Mouse (Mus musculus) gastrocnemius, postnatal 4 days (tissue): ENCODE data around the gene Rsrp1. TPM values are rescaled to one million over a fixed set of nuclear protein-coding genes. Genes with fewer than 3 reads are reported as not detected.

Experiments
- DNase-seq, 2 experiments: peaks; one replicate each; pipeline ENCODE4 v3.0.0; 2021 to 2022; ENCODE audit warnings: low spot score in 2 of 2, mixed read lengths in 2 of 2
- total RNA-seq, 2 experiments: library from RNA; stranded (reverse); gene quantifications; 2 replicates each; pipeline ENCODE4 v1.2.3; 2021

Rsrp1 gene
- total RNA-seq, 2 experiments from 2014 or later = 115 to 148 TPM

DNA sequence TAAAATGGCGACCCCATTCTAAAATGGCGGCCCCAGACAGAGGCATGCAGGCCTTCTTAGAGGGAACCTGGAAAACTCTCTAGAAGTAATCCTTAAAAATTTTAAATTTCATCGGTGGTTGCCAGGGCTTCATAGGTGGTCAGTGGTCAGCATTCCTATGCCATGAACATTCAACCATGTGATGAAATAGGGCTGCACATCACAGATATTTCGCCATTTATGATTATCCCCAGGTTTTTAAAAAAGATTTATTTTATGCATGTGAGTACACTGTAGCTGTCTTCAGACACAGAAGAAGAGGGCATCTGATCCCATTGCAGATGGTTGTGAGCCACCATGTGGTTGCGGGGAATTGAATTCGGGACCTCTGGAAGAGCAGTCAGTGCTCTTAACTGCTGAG is 2.8 kb upstream of the Rsrp1 start:
- DNase-seq = no peak

DNA sequence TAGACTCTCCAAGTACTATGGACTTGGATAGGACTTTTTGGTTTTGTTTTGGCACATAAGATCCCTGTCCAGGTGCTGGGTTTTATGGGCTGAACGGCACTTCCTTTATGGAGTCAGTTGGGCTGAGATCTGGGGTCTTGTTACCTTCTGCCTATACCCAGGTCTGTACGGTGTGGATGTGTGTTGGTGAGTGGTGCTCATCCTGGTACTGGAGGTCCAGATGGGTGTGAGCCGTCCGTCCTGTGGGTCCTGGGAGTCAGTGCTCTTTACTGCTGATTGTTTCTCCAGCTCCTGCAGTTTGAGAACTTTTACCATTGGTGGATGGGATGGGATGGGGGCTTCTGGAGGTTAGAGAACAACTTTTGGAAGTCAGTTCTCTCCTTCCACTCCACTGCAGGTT is 1.7 kb upstream of the Rsrp1 start:
- DNase-seq = no peak

DNA sequence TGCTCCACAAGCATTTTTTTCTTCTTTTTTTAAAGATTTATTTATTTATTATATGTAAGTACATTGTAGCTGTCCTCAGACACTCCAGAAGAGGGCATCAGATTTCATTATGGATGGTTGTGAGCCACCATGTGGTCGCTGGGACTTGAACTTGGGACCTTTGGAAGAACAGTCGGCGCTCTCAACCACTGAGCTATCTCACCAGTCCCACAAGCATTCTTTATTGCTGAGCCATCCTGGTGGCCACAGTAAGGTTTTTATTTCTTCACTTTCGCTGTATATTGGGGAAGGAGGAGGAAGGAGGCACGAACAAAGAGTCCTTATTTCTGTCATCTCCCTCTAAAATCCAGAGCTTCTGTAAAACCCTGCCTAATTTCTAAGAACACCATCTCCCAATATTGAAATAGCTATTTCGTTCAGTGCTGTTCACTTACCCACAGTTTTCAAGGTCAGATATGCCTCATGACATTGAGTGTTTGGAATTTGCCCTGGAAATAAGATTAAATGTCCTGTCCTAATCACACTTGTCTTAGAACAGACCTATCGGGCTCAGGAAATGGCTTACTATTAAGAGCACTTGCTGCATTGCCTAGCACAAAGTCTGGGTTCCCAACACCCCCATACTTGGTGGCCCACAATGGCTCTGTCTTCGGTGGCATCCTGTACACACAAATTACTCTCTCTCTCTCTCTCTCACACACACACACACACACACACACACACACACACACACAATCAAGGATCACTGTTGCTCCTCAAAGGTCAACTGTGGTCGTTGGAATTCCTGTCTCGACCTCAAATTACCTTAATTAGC is 1.1 kb upstream of the Rsrp1 start:
- no peak for DNase-seq

DNA sequence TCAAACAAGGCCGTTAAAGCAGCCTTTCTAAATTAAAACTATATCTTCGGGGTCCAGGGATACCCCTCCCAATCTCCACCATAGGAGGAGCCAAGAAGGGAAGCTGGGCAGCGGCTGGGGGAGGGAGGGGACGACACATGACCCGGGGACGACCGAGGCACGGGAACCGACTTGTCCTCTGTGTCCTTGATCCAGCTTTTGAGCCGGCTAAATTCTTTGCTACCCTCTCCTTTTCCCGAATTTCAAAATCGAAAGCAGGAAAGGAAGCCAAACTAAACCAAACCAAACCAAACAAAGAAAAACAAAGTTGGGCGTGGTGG is 507 bp upstream of the Rsrp1 start:
- peak in 1 of 2 experiments; percentile 72 for DNase-seq

DNA sequence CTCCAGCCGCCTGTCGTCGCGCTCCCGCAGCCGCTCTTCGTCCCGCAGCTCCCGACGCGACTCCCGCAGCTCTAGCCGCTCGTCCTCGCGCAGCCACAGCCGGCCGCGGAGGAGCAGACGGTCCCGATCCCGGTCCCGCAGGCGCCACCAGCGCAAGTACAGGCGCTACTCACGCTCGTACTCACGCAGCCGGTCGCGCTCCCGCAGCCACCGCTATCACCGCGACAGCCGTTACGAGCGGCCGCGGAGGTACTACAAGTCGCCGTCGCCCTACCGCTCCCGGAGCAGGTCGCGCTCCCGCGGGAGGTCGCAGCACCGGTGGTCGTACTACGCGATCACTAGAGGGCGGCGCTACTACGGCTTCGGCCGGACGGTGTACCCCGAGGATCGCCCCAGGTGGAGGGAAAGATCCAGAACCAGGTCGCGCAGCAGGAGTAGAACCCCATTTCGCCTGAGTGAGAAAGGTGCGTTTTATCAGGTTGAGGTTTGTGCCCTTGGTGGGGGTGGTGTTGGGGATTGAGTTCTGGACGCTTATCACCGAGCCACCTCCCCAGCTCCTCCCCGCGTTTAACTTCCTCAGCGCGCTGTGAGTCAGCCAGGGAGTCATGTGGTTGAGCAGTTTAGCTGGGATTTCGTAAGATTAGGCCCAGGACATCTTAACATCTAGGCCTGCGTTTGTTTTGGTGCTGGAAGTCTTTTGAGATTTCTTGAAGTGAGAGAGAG is 788 bp downstream of the Rsrp1 start:
- peak; percentile 33 to 53 for DNase-seq

DNA sequence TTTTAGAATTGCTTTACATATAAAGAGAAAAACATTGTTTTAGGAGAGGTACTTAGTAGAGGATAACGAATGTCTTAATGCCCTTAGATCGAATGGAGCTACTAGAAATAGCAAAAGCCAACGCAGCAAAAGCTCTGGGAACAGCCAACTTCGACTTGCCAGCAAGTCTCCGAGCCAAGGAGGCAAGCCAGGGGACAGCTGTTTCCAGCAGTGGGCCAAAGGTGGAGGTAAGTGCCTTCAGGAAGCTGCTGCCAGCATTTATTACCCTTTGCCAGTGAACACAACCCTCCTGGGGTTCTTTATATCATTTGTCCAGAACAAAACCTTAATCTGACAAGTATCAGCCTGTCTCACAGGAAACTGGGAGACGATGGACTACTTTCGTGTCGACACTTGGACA is 1.8 kb downstream of the Rsrp1 start:
- DNase-seq = no peak

DNA sequence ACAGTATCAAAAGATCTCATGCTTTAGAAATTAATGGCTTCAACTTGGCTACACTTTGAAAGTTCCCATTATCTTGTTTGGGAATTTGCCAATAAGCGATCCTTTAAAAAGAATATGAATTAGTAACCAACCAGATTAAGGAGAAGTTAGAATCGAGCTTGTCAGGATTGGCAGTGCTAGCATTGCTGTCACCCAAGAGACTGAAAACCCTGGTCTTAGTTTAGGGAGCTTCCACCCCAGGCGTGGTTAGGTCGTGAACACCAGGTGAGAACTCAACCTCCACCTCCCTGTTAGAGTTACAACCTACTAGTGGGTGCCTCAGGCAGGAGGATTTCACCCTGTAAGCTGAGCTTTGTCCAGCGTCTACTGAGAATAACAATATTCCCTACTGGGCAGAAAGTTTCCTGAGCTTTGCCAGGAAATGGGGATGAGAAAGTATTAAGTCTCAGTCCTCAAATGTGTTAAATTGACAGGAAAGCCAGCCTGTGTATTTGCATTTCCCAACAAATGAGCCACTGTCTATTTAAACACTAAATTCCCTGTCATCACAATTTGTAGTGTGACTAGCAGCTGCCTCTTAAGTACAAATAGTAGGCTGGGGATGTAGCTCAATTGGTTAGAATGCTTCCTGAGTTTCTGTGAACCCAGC is 4.5 kb downstream of the Rsrp1 start:
- DNase-seq = no peak

DNA sequence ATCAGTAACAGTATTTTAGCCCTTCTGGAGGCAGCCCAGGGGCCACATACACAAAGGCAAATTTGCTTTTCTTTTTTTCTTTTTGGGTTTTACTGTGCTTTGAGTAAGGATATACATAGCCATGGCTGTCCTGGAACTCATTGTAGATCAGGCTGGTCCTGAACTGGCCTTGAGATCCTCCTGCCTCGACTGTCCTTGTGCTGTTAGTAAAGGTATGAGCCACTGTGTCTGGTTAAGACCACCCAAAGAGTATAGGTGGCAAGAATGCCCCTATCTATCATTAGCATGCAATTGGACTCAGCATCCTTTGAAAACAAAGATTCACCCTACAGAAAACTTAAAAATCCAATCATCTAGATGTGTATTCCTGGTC is 5.1 kb downstream of the Rsrp1 start:
- DNase-seq = no peak

DNA sequence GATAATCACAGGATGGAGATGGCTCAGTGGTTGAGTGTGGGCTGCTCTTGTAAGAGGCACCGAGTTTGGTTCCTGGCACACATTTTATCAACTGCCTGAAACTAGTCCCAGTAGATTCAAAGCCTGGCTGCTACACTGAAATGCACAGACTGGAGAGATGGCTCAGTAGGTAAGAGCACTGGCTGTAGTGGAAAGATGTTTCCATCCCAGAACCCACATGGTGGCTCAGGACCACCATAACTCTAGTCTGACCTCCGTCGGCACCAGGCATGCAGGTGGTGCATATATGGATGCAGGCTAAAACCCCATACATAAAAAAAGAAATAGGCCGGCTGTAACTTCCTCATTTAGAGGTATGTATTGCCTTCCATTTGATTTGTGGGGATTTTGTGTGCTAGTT is 6.1 kb downstream of the Rsrp1 start:
- no peak for DNase-seq

DNA sequence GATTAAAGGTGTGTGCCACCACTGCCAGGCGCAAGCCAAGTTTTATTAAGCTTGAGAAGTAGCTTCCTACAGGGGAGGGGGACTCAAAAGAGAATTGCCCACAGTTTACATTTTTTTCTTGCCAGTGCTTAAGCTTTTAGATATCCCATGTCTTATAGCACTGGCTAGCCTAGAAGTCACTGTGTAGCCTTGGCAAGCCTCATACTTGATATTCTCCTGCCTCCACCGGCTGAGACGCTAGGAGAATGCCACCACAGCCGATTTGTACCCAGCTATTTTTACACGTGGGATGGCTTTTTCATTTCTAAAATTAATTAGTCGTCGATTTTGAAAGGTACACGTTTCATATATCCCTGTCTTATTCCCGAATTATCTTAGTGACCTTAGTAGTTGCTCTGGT is 6.8 kb downstream of the Rsrp1 start:
- DNase-seq = no peak

DNA sequence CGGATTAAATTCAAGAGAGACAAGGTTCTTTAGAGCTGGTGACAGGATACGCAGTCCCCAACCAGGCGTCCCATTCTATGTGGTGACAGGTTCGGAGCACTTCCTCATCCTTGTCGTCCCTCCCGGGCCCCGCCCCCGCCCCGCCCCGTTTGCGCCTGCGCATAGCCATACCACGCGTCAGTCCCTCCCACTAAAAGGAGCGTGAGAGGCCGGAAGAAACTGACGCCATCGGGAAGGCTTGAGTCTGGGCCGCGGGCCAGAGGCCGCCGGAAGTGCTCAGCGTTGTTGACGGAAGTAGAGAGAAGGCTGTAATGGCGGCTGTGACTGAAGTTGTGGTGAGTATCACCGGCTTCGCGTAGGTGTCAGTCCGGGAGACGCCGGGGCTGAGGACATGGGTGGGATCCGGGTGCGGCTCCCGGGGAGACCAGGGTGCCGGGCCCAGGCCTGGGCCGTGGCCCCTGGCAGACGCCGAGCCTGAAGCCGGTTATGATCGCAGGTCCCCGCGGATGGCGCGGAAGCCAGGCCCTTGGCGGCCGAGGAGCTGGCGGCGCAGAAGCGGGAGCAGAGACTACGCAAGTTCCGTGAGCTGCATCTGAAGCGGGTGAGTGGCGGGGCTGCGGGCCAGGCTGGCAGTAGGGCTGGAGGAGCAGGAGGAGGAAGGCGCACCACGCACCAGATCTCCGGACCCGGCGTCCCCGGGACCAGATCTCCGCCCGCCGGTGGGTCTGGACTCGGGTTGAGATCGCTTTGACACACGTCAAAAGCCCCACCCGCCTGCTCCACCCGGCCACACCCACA is 7.5 kb downstream of the Rsrp1 start, which contains the start of gene Syf2:
Syf2 (plus strand) TSS at position 215 of the 798 bp plus-strand sequence.
- DNase-seq = peak; percentile 90 to 95

DNA sequence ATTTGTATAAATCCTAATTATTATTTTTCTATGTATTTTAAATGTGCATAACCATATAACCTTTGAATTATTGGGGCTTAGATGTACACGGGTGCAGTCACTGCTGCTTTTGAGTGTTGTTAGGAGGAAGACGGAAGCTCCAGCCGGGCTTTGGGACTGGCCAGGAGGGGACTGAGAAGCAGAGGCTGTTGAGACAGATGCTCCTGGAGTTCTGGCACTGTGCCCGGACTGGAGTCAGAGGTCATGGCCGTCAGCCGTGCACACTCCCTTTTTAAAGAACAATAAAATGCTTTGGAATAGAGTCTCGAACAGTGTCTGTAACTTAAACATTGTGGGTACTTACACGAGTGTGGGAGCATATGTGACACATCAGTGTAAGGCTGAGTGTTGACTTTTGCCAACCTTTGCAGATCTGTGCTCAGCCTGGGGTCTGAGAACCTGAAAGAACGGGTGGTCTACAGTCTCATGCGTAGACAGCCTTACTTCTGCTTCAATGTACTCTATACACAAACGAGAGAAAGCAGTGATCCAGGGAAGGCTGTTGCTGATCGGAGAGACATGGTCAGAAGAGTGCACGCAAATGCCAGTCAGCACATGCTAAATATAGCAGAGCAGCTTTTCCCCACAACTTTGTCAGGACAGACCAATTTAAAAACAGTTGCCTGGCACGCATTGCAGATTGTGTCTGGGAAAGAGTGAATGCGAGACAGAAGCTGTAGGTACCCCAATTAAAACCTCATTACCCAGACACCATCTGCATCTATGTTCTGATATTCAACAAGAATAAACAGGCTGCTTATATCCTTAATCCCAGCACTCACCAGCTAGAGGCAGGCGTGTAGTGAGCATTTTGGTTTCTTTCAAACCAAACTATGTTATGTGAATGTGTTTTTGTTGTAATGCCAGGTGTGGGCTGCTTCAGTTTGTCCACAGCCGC is 14.1 kb downstream of the Rsrp1 start:
- DNase-seq = peak in 1 of 2 experiments; percentile 36

DNA sequence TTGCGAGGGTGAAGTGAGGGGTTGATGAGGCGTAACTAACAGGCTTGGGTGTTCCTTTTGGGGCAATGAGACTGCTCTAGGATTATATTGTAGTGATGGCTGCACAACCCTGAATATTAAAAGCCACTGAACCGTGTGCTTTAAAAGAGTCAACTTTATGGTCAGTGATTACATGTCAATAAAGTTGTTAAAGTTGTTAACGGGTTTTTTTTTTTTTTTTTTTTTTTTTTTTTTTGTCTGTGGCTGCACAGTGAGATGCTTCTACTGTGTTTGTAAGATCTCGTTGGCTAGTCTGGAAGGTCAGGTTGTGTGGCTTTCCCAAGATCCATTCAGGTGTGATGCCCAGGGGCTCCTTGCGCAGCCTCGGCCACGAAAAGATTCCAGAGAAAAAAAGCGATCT is 16.5 kb downstream of the Rsrp1 start:
- DNase-seq = no peak

DNA sequence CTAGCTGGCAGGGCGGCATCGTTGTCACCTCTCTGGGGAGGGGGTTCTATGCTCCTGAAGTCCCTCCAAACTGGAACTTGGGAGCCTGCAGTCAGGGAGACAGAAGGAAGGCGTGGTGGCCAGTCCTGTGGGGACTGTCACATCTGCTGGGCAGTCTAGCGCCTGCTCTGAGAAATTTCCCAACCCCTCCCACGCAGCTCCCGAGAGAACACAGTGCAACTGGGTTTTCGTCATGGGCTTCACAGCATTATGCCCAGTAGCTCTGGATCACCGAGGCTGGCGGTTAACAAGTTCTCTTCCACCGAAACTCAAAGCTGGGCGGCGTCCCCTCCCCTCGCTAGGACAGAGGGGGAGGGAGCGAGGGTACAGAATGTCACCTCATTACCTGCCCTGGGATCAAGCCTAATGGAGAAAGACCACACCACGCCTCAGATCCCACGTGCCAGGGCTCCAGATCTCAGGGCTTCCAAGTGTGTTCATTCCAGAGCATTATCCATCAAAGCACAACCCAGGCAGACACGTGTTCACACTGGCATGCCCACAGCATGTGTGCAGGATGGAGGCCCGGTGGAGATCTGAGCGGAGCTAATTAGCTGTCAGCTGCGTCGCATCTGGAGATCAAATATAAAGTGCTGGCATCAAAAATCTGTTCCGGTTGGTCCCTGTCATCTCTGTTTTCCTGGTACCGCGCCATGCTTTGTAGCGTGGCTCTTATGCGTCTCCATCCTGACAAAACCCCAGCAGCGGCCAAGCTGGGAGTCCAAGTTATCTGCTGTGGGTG is 20.6 kb downstream of the Rsrp1 start:
- peak in 1 of 2 experiments; percentile 28 for DNase-seq

DNA sequence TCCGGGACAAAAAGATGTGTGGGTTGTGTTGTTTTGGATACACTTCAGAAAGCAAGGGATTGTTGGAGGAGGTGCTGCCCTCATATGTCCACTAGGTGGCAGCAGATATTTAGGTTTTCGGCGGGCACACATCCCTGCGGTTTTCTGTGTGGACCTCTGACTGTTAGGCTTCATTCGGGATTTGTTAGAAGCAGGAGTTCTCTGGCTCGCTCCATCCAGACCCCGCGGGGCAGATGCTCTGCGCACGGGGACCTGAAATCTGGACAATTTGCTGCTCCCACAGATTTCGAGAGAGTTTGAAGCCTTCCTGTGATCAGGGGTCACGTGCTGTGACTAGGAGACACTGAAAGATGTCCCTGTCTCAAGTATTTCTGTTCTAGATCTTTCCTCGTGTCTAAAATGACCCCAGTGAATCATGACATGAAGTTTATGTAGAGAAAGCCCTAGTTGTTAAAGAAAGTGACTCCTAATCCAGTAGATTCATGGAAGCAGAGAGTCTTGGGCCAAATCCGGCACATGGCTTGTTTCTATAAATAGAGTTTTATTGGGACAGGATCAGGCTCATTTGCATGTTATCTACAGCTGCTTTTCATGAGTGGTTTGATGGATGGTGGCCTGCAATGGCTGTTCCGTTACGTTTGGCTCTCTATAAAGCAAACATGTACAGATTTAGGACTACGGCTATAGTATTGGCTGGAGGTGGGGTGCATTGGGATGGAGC is 22.8 kb downstream of the Rsrp1 start:
- peak; percentile 50 to 74 for DNase-seq

DNA sequence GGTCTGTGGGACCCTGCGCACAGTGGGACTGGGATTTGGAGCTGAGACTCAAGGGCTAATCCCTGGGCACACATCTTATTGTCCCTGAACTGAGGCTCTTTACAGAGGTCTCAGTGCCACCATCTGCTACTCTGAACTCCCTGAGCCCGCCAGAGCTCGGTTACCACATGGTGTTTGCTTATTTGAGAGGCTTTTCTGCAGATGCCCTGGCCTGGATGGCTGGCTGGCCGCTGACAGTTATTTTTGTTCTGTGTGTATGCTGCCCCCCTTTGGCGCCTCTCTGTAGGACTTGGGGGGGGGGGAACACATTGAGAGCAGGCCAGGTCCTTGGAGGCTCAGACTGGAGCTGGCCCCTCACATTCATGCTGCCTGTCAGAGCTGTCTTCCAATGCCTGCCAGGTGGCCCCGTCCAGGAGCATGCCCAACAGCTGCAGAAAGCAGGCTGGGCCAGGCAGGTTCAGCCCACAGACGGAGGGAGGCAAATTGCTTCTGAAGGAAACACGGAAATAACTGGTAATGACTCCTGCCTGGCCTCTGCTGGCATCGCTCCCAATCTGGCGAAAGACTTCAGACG is 27.2 kb downstream of the Rsrp1 start:
- peak in 1 of 2 experiments; percentile 58 for DNase-seq

DNA sequence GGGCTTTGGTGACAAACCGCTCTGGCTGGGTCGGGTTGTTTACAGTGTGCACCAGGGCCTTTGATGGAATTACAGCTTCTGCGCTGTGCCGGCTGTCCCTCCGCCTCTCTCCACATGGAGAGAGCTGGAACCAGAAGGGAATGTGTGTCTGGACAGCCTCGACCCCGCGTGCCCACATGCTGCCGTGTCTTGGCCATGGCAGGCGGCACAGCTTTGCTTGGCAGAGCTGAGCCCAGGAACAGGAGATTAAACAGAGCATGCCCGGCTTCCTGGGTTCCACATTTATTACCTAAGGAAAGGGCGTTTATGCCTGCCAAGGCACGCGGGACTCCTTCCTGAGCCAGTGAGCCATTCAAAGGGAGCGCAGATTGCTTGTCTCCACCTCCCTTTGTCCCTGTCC is 31.1 kb downstream of the Rsrp1 start:
- peak in 1 of 2 experiments; percentile 25 for DNase-seq

DNA sequence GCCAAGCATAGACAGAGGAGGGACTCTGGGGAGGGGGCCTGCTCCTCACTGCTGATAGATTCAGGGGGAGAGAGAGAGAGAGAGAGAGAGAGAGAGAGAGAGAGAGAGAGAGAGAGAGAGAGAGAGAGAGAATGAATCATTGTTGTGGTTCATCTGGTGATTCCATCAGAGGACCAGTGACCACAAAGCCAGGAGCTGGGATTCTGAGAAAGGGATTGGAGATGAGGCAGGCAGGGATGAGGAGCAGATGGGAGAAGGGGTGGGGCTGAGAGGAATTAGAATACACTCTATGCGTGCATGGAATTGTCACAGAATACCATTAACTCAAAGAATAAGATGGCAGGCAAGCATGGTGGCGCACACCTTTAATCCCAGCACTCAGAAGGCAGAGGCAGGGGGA is 31.8 kb downstream of the Rsrp1 start:
- no peak for DNase-seq
